Mouse (Mus musculus) layer of hippocampus, postnatal 25 days (tissue): ENCODE data around the gene Vstm2a. TPM values are rescaled to one million over a fixed set of nuclear protein-coding genes. Genes with fewer than 3 reads are reported as not detected.

ENCODE experiments used
- DNase-seq, 2 experiments: peaks; one replicate each; pipeline ENCODE4 v3.0.0; 2022; ENCODE audit warnings: mixed read lengths in 2 of 2, low spot score in 1 of 2; ENCODE audit errors: extremely low spot score in 1 of 2
- total RNA-seq, 2 experiments: library from RNA; stranded (reverse); gene quantifications; 2 replicates each; pipeline ENCODE4 v1.2.3; 2021

Vstm2a gene
- total RNA-seq, result 100 to 1,000 TPM; 137 to 149 TPM

- DNase-seq, result peak; percentile 56 to 60
Observed at GRCm38 (mm10) chr11:16257473-16257921, at the start of gene Vstm2a. TSS of gene Vstm2a (plus strand) at chr11:16257724.

- peak in 1 of 2 experiments; percentile 8 for DNase-seq
Observed at GRCm38 (mm10) chr11:16257011-16257410, 513 bp upstream of the Vstm2a start.

DNA sequence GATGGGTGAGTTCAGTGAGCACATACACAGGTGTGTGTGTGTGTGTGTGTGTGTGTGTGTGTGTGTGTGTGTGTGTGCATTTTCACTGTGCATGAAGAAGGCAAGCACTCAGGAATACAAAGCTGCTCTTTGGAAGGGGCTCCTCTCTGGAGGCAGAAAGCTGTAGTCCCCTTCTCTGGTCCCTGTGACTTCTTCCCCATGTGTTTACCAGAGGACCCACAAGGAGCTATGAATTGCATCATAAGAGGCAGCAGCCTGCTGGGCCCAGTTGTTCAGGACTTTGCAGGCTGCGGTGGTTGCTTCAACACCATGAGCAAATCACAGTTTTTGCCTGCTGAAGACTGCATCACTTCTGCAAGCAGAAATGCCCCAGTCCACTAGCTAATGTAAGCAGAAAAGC lies 776 bp downstream of the Vstm2a start:
- peak in 1 of 2 experiments; percentile 17 for DNase-seq

DNA sequence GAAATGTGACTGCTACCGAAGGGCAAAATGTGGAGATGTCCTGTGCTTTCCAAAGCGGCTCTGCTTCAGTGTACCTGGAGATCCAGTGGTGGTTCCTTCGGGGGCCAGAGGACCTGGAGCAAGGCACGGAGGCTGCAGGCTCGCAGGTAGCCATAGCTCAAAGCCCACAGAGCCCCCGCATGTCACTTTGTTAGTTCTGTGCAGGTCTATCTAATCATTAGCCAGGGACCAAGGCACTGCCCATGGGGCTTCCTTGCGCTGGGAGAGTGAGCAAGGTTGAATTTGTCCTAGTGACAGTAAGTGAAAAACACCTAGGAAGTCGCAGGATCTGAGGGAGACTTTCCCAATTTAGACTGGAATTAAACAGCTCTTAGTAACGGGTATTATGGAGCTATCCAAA lies 2.4 kb downstream of the Vstm2a start:
- no peak for DNase-seq

GRCm38 (mm10) chr11:16260764-16261578 lies 3.4 kb downstream of the Vstm2a start:
- peak; percentile 50 to 74 for DNase-seq

- no peak for DNase-seq
Observed at GRCm38 (mm10) chr11:16268396-16268795, 10.9 kb downstream of the Vstm2a start.

DNA sequence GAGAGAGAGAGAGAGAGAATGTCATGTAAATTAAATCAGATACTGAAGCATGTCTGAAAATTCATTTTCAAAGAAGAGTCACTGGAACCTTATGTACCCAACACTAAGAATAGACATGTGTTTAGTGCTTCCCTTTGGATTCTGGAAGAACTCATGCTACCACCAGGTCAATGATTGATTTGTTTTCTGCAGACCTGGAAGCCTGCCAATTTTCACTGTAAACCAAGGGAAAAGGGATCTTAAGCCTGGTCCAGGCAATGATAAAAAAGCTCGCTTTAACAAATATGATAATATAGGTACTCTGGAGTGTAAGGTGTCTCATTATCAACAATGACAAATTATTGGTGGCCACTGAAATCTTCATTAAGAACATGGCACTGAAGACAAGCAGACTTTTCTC lies 32.9 kb downstream of the Vstm2a start:
- DNase-seq, result no peak

GRCm38 (mm10) chr11:16292960-16293359 lies 35.4 kb downstream of the Vstm2a start:
- DNase-seq, result no peak

DNA sequence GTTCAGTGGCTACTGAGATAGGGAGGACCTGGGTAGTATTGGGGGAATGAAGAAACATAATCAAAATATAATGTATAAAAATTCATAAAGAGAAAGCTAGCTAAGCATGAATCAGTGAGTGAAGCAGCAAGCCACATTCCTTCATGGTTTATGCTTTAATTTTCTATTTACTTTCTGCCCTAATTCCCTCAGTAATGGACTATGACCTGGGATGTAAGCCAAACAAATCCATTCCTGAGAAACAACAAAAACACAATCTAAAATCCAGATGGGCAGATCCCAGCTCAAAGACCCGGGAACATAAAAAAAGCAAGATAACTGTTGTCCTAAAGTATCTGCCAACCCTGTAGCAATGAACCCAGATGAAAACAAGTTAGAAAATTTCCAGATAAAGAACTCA lies 39.0 kb downstream of the Vstm2a start:
- DNase-seq, result no peak

- DNase-seq, result no peak
Observed at GRCm38 (mm10) chr11:16299492-16299891, 42.0 kb downstream of the Vstm2a start.

DNA sequence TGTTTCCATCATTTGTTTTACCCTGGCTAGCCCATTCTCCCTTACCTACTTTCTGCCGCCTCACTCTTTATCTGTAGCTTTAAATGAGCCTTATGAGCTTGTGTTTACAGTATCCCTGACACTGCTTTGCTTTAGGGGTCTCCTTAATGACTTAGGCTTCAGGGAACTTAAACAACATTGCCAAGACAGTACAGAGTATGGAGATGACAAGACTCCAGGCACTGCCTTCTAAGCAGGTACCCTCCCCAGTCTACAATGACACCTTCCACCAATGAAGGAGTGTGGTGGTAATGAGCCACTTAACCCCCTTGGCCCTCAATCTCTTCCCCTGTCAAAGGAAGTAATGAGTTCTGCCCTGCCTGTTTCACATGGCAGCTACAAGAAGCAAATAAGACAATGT lies 42.4 kb downstream of the Vstm2a start:
- no peak for DNase-seq

DNA sequence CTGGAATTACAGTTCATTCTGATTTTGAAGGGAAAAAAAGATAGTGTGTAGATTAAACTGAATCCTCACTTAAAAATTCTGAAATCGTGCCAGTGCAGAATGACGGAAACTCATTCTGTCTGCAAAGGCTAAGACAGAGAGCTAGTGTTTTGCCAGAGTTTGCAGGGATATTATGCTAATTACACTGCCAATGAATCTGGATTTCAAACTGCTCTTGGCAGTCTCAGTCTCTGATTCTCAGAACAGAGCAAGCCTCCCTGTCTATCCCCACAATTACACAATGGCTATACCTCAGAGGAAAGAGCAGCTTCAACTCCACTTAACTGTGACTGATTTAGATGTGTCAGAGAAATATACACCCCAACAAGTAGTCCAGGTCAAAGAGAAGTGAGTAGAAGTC lies 43.2 kb downstream of the Vstm2a start:
- DNase-seq, result no peak

GRCm38 (mm10) chr11:16315097-16315496 lies 57.6 kb downstream of the Vstm2a start:
- no peak for DNase-seq

DNA sequence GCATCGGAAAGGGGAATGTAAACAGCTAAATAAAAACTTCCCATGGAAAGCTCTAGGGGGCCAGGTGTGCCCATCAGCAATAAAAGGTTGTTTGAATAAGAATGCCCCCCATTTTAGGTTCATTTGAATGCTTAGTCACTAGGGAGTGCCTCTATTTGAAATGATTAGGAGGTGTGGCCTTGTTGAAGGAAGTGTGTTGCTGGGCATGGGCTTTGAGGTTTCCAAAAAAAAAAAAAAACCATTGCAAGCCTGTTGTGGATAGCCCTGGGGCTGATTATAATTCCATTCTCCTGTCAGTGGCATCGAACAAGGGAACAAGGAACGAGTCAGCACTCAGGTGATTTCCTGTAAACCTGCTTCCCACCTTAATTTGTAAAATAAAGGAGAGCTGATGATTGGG lies 87.7 kb downstream of the Vstm2a start:
- DNase-seq, result no peak

- DNase-seq, result no peak
Observed at GRCm38 (mm10) chr11:16345676-16346075, 88.2 kb downstream of the Vstm2a start.

DNA sequence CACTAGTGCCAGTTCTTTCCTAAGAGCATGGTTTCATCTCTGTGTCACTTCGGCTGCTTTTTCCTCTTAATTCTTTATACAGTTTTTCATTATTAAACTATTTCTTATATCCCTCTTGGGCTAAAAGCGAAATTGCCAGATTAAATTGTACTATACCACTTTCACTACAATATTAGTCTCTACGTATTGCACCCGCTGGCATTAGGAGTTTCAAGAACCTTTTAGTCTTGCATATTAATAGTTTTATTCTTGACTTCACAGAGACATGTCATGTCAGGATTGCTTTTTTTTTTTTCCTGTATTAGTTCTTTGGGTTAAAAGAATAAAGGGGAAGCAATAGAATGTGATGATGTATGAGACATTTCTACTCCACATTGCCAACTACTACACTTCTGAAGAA lies 94.4 kb downstream of the Vstm2a start:
- no peak for DNase-seq

DNA sequence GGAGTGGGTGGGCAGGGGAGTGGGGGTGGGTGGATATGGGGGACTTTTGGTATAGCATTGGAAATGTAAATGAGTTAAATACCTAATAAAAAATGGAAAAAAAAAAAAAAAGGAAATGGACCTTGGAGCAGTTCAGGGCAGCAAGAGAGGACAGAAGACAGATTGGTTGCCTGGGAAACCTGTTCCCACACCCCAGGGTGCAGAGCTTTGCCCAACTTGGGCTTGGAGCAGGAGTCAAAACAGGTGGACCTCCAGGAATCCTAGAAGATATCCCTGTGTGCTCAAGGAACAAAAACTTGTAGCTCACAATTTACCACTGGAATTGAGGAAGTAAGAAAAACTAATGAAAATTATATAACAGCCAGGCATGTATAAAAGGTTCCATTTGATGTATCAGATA lies 96.8 kb downstream of the Vstm2a start:
- no peak for DNase-seq

DNA sequence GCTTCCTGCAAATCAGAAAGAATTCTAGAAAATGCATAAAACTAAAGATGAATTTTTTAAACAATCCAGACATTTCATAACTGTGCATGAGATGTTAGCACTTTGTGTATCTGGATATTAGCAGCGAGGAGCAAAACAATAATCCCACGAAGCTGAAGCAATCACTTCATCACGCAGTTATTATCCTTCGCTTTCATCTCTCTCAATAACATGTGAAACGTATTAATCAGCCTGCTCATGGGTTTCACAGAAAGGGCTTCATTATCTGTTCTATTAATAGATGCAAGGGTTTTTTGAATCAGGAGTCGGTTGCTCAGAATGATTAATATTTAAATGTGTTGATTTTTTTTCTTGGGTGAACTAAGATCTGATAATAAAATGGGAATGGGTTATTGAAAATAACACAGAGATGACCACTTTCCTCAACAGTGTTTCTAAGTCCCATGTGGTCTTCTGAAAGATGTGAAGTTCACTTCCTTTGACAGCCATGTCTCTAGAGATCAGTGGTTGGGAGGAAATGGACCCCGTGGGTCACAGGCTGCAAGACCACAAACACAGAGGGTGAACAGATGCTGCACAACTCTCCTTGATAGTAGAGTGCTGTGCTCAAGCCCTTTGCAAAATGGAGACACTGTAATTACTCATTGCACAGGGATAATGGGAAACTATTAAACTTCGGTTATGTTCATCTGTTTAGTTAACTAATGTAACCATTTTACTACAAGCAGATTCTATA lies 109.5 kb downstream of the Vstm2a start:
- no peak for DNase-seq

DNA sequence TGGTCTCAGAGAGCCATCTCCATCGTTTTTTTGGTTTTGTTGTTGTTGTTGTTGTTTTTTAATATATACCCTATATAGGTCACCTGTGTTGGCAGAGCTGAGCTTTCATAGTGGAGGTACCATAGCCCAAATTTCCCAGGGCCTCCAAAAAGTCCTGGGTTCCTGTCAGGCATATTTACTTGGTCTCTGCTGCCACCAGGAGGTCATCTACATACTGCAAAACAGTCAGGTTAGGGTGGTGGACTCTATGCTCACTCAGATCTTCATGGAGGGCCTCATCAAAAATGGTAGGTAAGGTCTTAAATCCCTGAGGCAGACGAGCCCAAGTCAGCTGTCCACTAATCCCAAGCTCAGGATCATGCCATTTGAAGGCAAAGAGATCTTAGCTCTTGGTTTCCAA lies 146.1 kb downstream of the Vstm2a start:
- DNase-seq, result peak in 1 of 2 experiments; percentile 56

DNA sequence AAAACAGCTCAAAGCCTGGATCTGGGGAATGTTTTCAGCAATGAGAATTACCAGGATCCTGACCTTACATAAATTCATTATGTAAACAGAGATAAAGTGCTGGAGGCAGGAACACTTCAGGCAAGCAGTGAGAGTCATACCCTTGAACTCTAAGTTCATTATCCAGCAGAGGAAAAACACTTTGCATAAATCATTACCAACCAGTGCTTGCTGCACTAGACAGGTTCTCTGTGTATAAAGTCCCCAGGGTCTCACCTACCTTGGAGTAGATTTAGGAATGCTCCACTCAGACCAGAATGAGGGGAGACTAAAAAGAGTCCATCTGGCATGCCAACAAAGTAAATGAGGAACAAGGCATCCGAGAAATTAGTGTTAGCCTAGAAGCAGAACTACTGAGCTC lies 154.2 kb downstream of the Vstm2a start:
- DNase-seq, result no peak

DNA sequence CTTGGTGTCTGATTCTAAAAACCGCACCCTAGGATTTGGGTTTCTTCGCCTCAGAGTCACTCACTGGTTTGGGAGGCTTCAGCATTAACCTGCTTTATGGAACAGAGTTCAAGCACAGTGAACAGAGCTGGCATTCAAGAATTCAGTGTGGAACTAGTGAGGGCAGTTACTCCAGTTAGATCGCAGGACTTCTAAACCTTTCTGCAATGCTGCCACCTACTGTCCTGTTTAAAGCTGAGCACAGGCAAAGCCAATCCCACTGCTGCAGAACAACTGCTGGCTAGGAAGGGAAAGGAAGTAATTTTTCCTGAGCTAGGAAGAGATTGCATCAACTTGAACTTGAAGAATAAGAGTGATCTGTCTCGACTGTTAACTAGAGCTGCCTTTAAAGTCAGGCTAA lies 155.1 kb downstream of the Vstm2a start:
- peak in 1 of 2 experiments; percentile 29 for DNase-seq
